Mouse (Mus musculus): ENCODE measurements at regions not wholly inside any gene's neighbourhood (a gene's known extent, or its start where the extent isn't known, plus 50 kb on each side); places are given as distances from the start of the nearest gene placed in this dataset. TPM values are rescaled to one million over a fixed set of nuclear protein-coding genes. Genes with fewer than 3 reads are reported as not detected.

Small RNAs in the stretch of these regions (microRNA-seq; reads per million reads assigned to microRNA genes)
- gene Gm23263, result not detected
- not detected for gene Gm25399
